Mouse (Mus musculus) liver, embryonic 15.5 days (tissue): ENCODE results near the gene Ccdc162. TPM values are rescaled to one million over a fixed set of nuclear protein-coding genes. Genes with fewer than 3 reads are reported as not detected.

Source experiments
- ATAC-seq: fragments of 200-750 bp; cut with Nextera tagmentation; 2 replicates; pipeline ENCODE4 v1.8.0; 2017; ENCODE audit warnings: moderate number of reproducible peaks, mild to moderate bottlenecking, moderate library complexity; ENCODE audit not compliant: insufficient read depth
- H3K27ac ChIP-seq: fragments of 300-500 bp; sonication (generic); replicated peaks from 2 replicates; pipeline ENCODE4 v1.5.1; 2015; ENCODE audit warnings: mild to moderate bottlenecking, inconsistent platforms
- H3K27me3 ChIP-seq: fragments of 300-500 bp; sonication (generic); 2 replicates; pipeline ENCODE4 v1.6.1; 2015; ENCODE audit warnings: mild to moderate bottlenecking, inconsistent platforms
- H3K36me3 ChIP-seq: fragments of 300-500 bp; sonication (generic); replicated peaks from 2 replicates; pipeline ENCODE4 v1.6.1; 2015; ENCODE audit warnings: moderate library complexity, mild to moderate bottlenecking, inconsistent platforms
- H3K4me1 ChIP-seq: fragments of 300-500 bp; sonication (generic); replicated peaks from 2 replicates; pipeline ENCODE4 v1.6.1; 2015; ENCODE audit warnings: inconsistent platforms
- H3K4me2 ChIP-seq: fragments of 300-500 bp; sonication (generic); 2 replicates; pipeline ENCODE4 v1.6.1; 2015; ENCODE audit warnings: moderate library complexity, mild to moderate bottlenecking, inconsistent platforms
- H3K4me3 ChIP-seq: fragments of 300-500 bp; sonication (generic); replicated peaks from 2 replicates; pipeline ENCODE4 v1.5.1; 2015; ENCODE audit warnings: mild to moderate bottlenecking, inconsistent platforms
- H3K9ac ChIP-seq: fragments of 300-500 bp; sonication (generic); 2 replicates; pipeline ENCODE4 v1.6.1; 2015; ENCODE audit warnings: moderate library complexity, mild to moderate bottlenecking, inconsistent platforms
- H3K9me3 ChIP-seq: fragments of 300-500 bp; sonication (generic); replicated peaks from 2 replicates; pipeline ENCODE4 v1.6.1; 2016; ENCODE audit warnings: inconsistent platforms
- WGBS: fragments of 180-500 bp; shearing (Covaris S2); methylation state at CpG from one replicate; pipeline ENCODE4 v1.1.7; 2015; ENCODE audit warnings: mixed read lengths; ENCODE audit not compliant: insufficient replicate concordance; 5-methylcytosine and 5-hydroxymethylcytosine counted together
- polyA plus RNA-seq: library from polyadenylated mRNA; unstranded; fragments of >200 nt; fragmentation: Nextera tagmentation; extraction: Ambion mirVana; gene quantifications from 2 replicates; pipeline ENCODE4 v1.2.1, GENCODE M21; 2015

The Ccdc162 gene
- 0.06 TPM in 1 of 2 replicates, not detected in the other for polyA plus RNA-seq

- Histone ChIP-seq H3K4me3 (no peak within 1 kb of the TSS), H3K9me3 (no peaks in the 10 kb centered on the region), H3K9ac (no peak within 1 kb of the TSS), H3K27me3 (no peaks in the 10 kb centered on the region), H3K36me3 (peaks cover 3% of the 10 kb centered on the region; the same call in 1 of the 2 replicates), H3K27ac (no peak within 1 kb of the TSS), H3K4me1 (no peaks in the 10 kb centered on the region), H3K4me2 (no peak within 1 kb of the TSS)
- ATAC-seq = no peak
- WGBS = 65% methylated on average over 15 of the region's 15 CpGs
Observed at GRCm38 (mm10) chr10:41716029-41716897, at the start of gene Ccdc162. Gene Ccdc162, minus strand, starts transcription at chr10:41716634.

- Histone ChIP-seq H3K27me3 (no peaks in the 10 kb centered on the region), H3K27ac (no peak overlapping the region), H3K4me2 (no peak overlapping the region), H3K4me3 (no peak overlapping the region), H3K36me3 (no peaks in the 10 kb centered on the region), H3K4me1 (no peaks in the 10 kb centered on the region), H3K9me3 (no peaks in the 10 kb centered on the region), H3K9ac (no peak overlapping the region)
- 80% methylated on average over 4 of the region's 4 CpGs for WGBS
- no peak for ATAC-seq
Observed at GRCm38 (mm10) chr10:41765586-41765985, 49.2 kb upstream of the Ccdc162 start.

- Histone ChIP-seq H3K9me3 (no peaks in the 10 kb centered on the region), H3K9ac (no peak overlapping the region), H3K4me3 (no peak overlapping the region), H3K36me3 (no peaks in the 10 kb centered on the region), H3K27ac (no peak overlapping the region), H3K4me2 (no peak overlapping the region), H3K4me1 (no peaks in the 10 kb centered on the region), H3K27me3 (no peaks in the 10 kb centered on the region)
- 59% methylated on average over 3 of the region's 3 CpGs for WGBS
- ATAC-seq = no peak
Observed at GRCm38 (mm10) chr10:41763741-41764385, 47.4 kb upstream of the Ccdc162 start.

GRCm38 (mm10) chr10:41760866-41761265, 44.4 kb upstream of the Ccdc162 start:
- Histone ChIP-seq H3K9me3 (no peaks in the 10 kb centered on the region), H3K9ac (no peak overlapping the region), H3K36me3 (no peaks in the 10 kb centered on the region), H3K4me1 (no peaks in the 10 kb centered on the region), H3K27me3 (no peaks in the 10 kb centered on the region), H3K27ac (no peak overlapping the region), H3K4me3 (no peak overlapping the region), H3K4me2 (no peak overlapping the region)
- no peak for ATAC-seq
- 66% methylated on average over 3 of the region's 3 CpGs for WGBS

- H3K4me1 ChIP-seq = no peaks in the 10 kb centered on the region
- H3K27me3 ChIP-seq = no peaks in the 10 kb centered on the region
- H3K36me3 ChIP-seq = no peaks in the 10 kb centered on the region
- ATAC-seq = no peak
- H3K4me2 ChIP-seq = no peak overlapping the region
- H3K4me3 ChIP-seq = no peak overlapping the region
- no peak overlapping the region for H3K27ac ChIP-seq
- no peak overlapping the region for H3K9ac ChIP-seq
- no peaks in the 10 kb centered on the region for H3K9me3 ChIP-seq
Observed at GRCm38 (mm10) chr10:41758041-41758440, 41.6 kb upstream of the Ccdc162 start.

GRCm38 (mm10) chr10:41757226-41757625, 40.8 kb upstream of the Ccdc162 start:
- Histone ChIP-seq H3K4me3 (no peak overlapping the region), H3K9me3 (no peaks in the 10 kb centered on the region), H3K4me2 (no peak overlapping the region), H3K9ac (no peak overlapping the region), H3K4me1 (0 out of 2 replicates have a peak, but pooled peaks cover under 1% of the 10 kb centered on the region), H3K27me3 (no peaks in the 10 kb centered on the region), H3K36me3 (no peaks in the 10 kb centered on the region), H3K27ac (no peak overlapping the region)
- ATAC-seq = no peak
- WGBS = 86% methylated on average over 5 of the region's 5 CpGs

GRCm38 (mm10) chr10:41751867-41752480, 35.5 kb upstream of the Ccdc162 start:
- H3K9ac ChIP-seq = no peak overlapping the region
- no peaks in the 10 kb centered on the region for H3K36me3 ChIP-seq
- no peaks in the 10 kb centered on the region for H3K27me3 ChIP-seq
- H3K4me1 ChIP-seq = 0 out of 2 replicates have a peak, but pooled peaks cover 3% of the 10 kb centered on the region
- no peak overlapping the region for H3K27ac ChIP-seq
- H3K4me2 ChIP-seq = peak overlapping the region; percentile 6; the same call in 1 of the 2 replicates
- no peaks in the 10 kb centered on the region for H3K9me3 ChIP-seq
- no peak overlapping the region for H3K4me3 ChIP-seq
- 23% methylated on average over 14 of the region's 14 CpGs for WGBS
- ATAC-seq = no peak

GRCm38 (mm10) chr10:41749306-41749705, 32.9 kb upstream of the Ccdc162 start:
- Histone ChIP-seq H3K4me1 (0 out of 2 replicates have a peak, but pooled peaks cover 3% of the 10 kb centered on the region), H3K4me3 (no peak overlapping the region), H3K36me3 (peaks cover 6% of the 10 kb centered on the region; the same call in 1 of the 2 replicates), H3K4me2 (no peak overlapping the region), H3K27ac (no peak overlapping the region), H3K27me3 (no peaks in the 10 kb centered on the region), H3K9me3 (no peaks in the 10 kb centered on the region), H3K9ac (no peak overlapping the region)
- no peak for ATAC-seq
- 78% methylated on average over 3 of the region's 3 CpGs for WGBS

- 79% methylated on average over 5 of the region's 5 CpGs for WGBS
Observed at GRCm38 (mm10) chr10:41746554-41746953, 30.1 kb upstream of the Ccdc162 start.

GRCm38 (mm10) chr10:41744006-41744405, 27.6 kb upstream of the Ccdc162 start:
- Histone ChIP-seq H3K4me1 (no peaks in the 10 kb centered on the region), H3K27ac (no peak overlapping the region), H3K9me3 (no peaks in the 10 kb centered on the region), H3K27me3 (no peaks in the 10 kb centered on the region), H3K4me2 (no peak overlapping the region), H3K36me3 (peaks cover 22% of the 10 kb centered on the region; the same call in 1 of the 2 replicates), H3K9ac (no peak overlapping the region), H3K4me3 (no peak overlapping the region)
- no peak for ATAC-seq
- WGBS = 68% methylated on average over 4 of the region's 4 CpGs

More at GRCm38 (mm10) chr10:41746554-41746953, 30.1 kb upstream of the Ccdc162 start:
- no peak for ATAC-seq
- Histone ChIP-seq H3K9ac (no peak overlapping the region), H3K27ac (no peak overlapping the region), H3K4me3 (no peak overlapping the region), H3K27me3 (no peaks in the 10 kb centered on the region), H3K9me3 (no peaks in the 10 kb centered on the region), H3K4me2 (no peak overlapping the region), H3K36me3 (peaks cover 19% of the 10 kb centered on the region; the same call in 1 of the 2 replicates), H3K4me1 (no peaks in the 10 kb centered on the region)

GRCm38 (mm10) chr10:41740221-41740620, 23.8 kb upstream of the Ccdc162 start:
- no peaks in the 10 kb centered on the region for H3K4me1 ChIP-seq
- no peaks in the 10 kb centered on the region for H3K27me3 ChIP-seq
- no peak for ATAC-seq
- no peak overlapping the region for H3K27ac ChIP-seq
- 64% methylated on average over 2 of the region's 2 CpGs for whole genome bisulfite sequencing
- H3K4me3 ChIP-seq = no peak overlapping the region
- no peak overlapping the region for H3K4me2 ChIP-seq
- H3K9me3 ChIP-seq = no peaks in the 10 kb centered on the region
- H3K9ac ChIP-seq = no peak overlapping the region
- H3K36me3 ChIP-seq = peaks cover 30% of the 10 kb centered on the region
